Mouse (Mus musculus): ENCODE measurements at regions not wholly inside any gene's neighbourhood (a gene's known extent, or its start where the extent isn't known, plus 50 kb on each side); places are given as distances from the start of the nearest gene placed in this dataset.

DNA sequence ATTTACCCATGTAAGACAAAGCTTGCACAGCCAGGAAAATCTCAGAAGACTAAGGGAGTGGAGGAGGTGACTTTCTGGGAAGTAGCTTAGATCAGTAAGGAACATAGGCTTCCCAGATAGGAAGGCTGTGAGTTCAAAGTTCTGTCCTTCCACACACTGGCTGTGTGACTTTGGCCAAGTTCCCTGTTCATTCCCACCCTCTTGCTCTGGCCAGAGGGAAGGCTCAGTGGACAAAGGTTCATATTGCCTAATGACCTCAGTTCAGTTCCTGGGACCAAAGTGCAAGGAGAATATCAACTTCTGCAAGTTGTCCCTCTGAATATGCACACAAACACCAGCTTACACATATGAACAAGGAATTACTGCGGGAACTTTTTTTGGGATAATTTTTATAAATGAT, 255.6 kb upstream of the Pik3r1 start:
- no peak for DNase-seq (ENCODE audit: low spot score in 2 of 2)

DNA sequence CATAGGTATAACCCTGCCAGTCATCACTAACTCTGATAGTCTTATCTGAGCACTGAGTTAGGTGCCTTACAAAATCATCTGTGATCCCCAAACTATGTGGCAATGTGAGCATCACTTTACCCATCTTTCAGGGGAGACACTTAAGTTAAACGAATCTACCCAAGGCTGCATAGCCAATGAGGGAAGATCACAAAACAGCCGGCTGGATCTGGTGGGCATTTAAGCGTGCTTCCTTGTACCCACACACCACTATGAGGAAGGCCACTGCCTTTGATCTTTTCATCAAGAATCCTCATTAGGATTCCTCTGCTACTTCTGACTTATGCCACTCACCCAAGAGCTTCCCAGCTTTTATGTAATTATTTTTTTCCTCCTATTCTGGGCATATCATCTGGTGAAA, 257.1 kb upstream of the Pik3r1 start:
- peak; percentile 19 to 26 for DNase-seq (ENCODE audit: low spot score in 2 of 2)

DNA sequence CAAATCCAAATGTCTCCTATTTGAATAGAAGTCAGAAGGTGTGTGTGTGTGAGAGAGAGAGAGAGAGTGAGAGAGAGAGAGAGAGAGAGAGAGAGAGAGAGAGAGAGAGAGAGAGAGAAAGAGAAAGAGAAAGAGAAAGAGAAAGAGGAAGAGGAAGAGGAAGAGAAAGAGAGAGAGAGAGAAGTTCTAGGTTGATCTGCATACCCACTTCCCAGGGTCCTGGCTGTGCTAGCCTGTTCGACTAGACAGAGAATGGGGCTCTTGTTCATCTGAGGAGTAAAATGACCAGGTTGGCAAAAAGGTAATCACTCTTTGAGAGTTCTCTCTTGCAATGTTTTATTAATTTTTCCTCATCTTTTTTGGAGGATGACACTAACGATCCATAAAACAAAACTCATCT, 257.5 kb upstream of the Pik3r1 start:
- peak in 1 of 2 experiments; percentile 5 for DNase-seq (ENCODE audit: low spot score in 2 of 2)

GRCm38 (mm10) chr13:102031416-102031815, 263.4 kb upstream of the Pik3r1 start:
- DNase-seq (ENCODE audit: low spot score in 2 of 2): no peak

- DNase-seq (ENCODE audit: low spot score in 2 of 2): no peak
These were observed 266.5 kb upstream of the Pik3r1 start for GRCm38 (mm10) chr13:102034484-102034883.

DNA sequence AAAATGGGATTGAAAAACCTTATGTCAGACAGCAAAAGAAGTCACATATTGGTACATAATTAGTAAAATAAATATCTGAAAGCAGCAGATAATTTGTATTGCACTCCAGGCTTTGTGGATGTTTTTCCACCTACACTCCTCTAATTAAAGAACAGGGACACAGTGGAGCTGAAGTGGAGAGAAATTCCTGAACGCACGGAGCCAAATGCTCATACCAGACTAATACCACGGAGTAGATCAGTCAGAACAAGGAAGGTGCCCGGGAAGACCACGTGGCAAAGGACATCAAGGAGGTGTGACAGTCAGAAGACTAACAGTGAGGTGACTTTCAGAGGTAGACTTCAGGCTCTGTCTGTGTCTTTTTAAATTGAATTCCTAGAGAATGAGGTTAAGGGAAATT, 268.0 kb upstream of the Pik3r1 start:
- no peak for DNase-seq (ENCODE audit: low spot score in 2 of 2)

GRCm38 (mm10) chr13:102036819-102037624, 269.0 kb upstream of the Pik3r1 start:
- DNase-seq (ENCODE audit: low spot score in 2 of 2): no peak

DNA sequence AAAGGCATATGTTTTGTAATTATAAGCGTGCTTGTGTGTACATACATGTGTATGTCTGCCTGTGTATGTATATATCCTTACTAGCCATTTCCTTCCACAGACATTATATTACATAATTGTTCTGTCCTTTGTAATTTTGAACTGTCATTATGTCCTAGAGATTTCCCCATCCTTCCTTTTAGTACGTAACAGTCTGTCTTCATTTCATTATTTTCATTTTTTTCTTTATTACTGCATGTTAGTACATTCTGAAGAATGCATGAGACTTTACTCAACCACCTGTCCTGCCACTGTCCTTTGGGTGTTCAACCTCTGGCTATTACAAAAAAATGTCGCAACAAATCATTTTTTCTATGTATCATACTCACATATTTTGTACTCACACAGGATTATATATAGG, 292.2 kb upstream of the Pik3r1 start:
- no peak for DNase-seq (ENCODE audit: low spot score in 2 of 2)

- DNase-seq (ENCODE audit: low spot score in 2 of 2): no peak
These were observed 296.7 kb upstream of the Pik3r1 start for GRCm38 (mm10) chr13:102064590-102065273.

DNA sequence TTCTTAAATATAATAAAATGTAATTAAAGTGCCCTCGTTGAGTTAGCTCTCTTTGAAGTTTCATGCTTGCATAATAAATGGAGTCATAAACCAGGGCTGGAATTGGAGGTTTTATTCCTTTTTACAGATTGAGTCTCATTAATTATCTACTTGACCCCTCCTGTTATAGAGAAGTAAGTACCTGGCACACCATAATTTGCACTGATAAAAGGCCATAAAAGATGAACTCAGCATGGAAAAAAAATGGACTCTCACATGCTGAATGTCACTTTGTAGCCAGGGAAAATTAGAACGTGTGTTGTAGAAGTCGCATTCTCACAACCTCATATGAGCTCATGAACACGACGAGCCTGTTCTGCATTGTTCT, 297.2 kb upstream of the Pik3r1 start:
- no peak for DNase-seq (ENCODE audit: low spot score in 2 of 2)

GRCm38 (mm10) chr13:102065796-102066195, 297.8 kb upstream of the Pik3r1 start:
- DNase-seq (ENCODE audit: low spot score in 2 of 2): no peak

- DNase-seq (ENCODE audit: low spot score in 2 of 2): no peak
These were observed 302.7 kb upstream of the Pik3r1 start for GRCm38 (mm10) chr13:102070740-102071139.

GRCm38 (mm10) chr13:102072366-102072765, 304.3 kb upstream of the Pik3r1 start:
- DNase-seq (ENCODE audit: low spot score in 2 of 2): no peak

GRCm38 (mm10) chr13:102087766-102088165, 319.7 kb upstream of the Pik3r1 start:
- DNase-seq (ENCODE audit: low spot score in 2 of 2): no peak

GRCm38 (mm10) chr13:102089551-102089950, 321.5 kb upstream of the Pik3r1 start:
- no peak for DNase-seq (ENCODE audit: low spot score in 2 of 2)

DNA sequence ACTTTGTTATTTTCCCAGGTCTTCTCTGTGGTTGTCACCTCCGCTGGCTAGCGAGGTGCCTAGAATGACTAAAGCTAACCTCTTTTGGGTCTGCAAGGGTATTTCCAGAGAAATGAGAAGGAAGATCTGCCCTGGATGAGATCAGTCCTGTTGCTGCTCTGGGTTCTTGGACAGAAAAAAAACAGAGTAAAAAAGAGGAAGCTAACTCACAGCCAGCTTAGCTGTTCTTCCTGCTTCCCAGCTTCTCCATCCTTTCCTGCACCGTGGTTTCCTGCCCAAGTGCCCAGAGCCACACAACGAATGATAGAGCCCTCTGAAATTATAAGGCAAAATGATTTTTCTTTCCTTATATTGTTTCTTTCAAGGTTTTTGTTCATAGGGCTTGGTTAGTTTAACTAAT, 326.2 kb upstream of the Pik3r1 start:
- DNase-seq (ENCODE audit: low spot score in 2 of 2): no peak

GRCm38 (mm10) chr13:102103161-102103560, 335.1 kb upstream of the Pik3r1 start:
- DNase-seq (ENCODE audit: low spot score in 2 of 2): no peak

DNA sequence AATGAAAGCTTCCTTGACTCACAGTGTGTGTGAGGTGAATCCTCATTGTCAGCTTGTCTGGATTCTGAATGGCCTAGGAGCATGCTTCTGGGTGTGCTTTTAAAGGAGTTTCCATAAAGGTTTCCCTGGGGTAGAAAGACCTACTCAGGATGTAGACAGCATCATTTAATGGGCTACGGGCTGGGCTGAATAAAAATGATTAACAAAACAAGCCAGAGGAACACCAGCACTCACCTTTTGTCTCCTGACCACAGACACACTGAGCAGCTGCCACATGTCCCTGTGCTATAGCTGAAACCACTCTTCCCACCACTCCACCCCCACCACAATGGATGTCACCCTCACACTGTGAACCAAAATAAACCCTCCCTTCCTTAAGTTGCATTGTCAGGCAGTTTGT, 338.2 kb upstream of the Pik3r1 start:
- no peak for DNase-seq (ENCODE audit: low spot score in 2 of 2)

DNA sequence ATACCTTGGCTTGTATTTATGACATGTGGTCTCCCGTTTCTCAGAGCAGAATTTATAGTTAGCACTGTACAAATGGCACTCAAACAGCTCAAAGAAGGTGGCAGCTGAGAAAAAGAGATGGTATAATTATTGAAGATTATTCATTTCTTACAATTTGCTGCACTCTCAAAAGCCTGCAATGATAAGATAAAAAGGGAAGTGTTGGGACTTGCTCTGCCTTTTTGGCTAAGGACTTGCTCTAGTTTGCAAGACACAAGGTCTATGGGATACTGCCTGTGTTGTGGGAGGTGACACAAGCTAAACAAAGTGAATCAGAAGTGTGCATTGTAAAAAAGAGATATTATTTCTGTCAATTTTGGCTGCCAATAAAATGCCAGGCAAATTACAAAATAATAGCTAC, 340.2 kb upstream of the Pik3r1 start:
- no peak for DNase-seq (ENCODE audit: low spot score in 2 of 2)

- no peak for DNase-seq (ENCODE audit: low spot score in 2 of 2)
These were observed 340.9 kb upstream of the Pik3r1 start for GRCm38 (mm10) chr13:102108916-102109315.

DNA sequence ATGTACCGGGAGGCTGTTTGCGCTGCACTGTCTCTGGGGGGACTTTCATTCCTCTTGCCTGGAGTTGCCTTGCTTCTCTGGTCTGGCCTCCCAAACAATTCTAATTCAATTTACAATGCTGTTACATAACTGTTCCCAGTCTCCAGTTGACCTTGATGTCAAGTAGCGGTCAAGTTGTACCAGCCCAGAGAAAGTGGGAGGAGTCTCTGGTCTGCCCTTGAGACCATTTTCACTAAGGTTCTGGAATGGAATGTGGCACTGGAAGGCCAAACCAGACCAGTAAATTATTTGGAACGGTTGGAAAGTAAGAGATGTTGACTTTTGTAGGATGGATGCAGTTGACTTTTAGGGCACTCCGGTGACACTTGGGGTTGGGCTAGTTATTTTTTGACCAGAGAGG, 345.9 kb upstream of the Pik3r1 start:
- peak; percentile 3 to 11 for DNase-seq (ENCODE audit: low spot score in 2 of 2)

GRCm38 (mm10) chr13:102122341-102122740, 354.3 kb upstream of the Pik3r1 start:
- no peak for DNase-seq (ENCODE audit: low spot score in 2 of 2)

GRCm38 (mm10) chr13:102127933-102128430, 360.0 kb upstream of the Pik3r1 start:
- no peak for DNase-seq (ENCODE audit: low spot score in 2 of 2)

All from spleen, postnatal 36 days (tissue).